Mouse (Mus musculus) kidney, embryonic 16.5 days (tissue): ENCODE measurements around the gene Defb11. TPM values are rescaled to one million over a fixed set of nuclear protein-coding genes. Genes with fewer than 3 reads are reported as not detected.
"Not testable (repeated sequence)": the region's sequence is repeated elsewhere in the genome, so short reads cannot be mapped to it uniquely, and the experiment has no call there.

Experiments
- ATAC-seq: fragments of 200-750 bp; cut with Nextera tagmentation; 2 replicates; pipeline ENCODE4 v1.8.0; 2017; ENCODE audit warnings: moderate TSS enrichment; ENCODE audit not compliant: low FRiP score, low TSS enrichment
- H3K27ac ChIP-seq: fragments of 300-500 bp; sonication (generic); 2 replicates; pipeline ENCODE4 v1.5.1; 2014; ENCODE audit warnings: low read length
- H3K27me3 ChIP-seq: fragments of 300-500 bp; sonication (generic); 2 replicates; pipeline ENCODE4 v1.6.1; 2014; ENCODE audit warnings: low read length, control low read depth, mixed read lengths; ENCODE audit not compliant: insufficient read depth
- H3K36me3 ChIP-seq: fragments of 300-500 bp; sonication (generic); 2 replicates; pipeline ENCODE4 v1.6.1; 2014; ENCODE audit warnings: low read length, control low read depth, mixed read lengths; ENCODE audit not compliant: insufficient read depth
- H3K4me1 ChIP-seq: fragments of 300-500 bp; sonication (generic); 2 replicates; pipeline ENCODE4 v1.6.1; 2014; ENCODE audit warnings: low read length, control low read depth, mixed read lengths; ENCODE audit not compliant: insufficient read depth
- H3K4me2 ChIP-seq: fragments of 300-500 bp; sonication (generic); replicated peaks from 2 replicates; pipeline ENCODE4 v1.6.1; 2014; ENCODE audit warnings: low read depth, low read length
- H3K4me3 ChIP-seq: fragments of 300-500 bp; sonication (generic); 2 replicates; pipeline ENCODE4 v1.5.1; 2014; ENCODE audit warnings: mild to moderate bottlenecking, low read length
- H3K9ac ChIP-seq: fragments of 300-500 bp; sonication (generic); replicated peaks from 2 replicates; pipeline ENCODE4 v1.6.1; 2014; ENCODE audit warnings: low read length
- H3K9me3 ChIP-seq: fragments of 300-500 bp; sonication (generic); 2 replicates; pipeline ENCODE4 v1.6.1; 2016; ENCODE audit warnings: low read length, control low read depth
- WGBS: fragments of 180-500 bp; shearing (Covaris S2); extraction: QIAGEN DNeasy Blood & Tissue Kit; methylation state at CpG from one replicate; pipeline ENCODE4 v1.1.7; 2014; 5-methylcytosine and 5-hydroxymethylcytosine counted together
- polyA plus RNA-seq: library from polyadenylated mRNA; unstranded; fragments of >200 nt; fragmentation: Nextera tagmentation; extraction: Ambion mirVana; gene quantifications from 2 replicates; pipeline ENCODE4 v1.2.1, GENCODE M21; 2015

Gene Defb11
- polyA plus RNA-seq, 1 experiment from 2014 or later: not detected

DNA sequence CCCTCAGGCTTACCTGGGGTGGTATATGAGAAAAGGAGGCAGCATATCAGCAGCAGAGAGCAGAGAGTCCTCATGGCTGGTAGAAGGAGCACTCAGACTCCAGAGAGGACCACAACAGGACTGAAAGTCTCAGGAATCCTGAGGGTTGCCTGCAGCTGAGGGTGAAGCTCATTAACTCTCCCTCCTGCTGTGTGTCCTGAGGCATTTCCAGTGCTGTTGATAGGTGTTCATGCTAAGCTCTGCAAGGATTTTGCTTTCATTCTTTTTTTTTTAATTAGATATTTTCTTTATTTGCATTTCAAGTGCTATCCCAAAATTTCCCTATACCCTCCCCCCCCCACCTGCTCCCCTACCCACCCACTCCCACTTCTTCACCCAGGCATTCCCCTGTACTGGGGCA lies 20.9 kb downstream of the Defb11 start, which contains the start of gene Defb9:
Gene Defb9 (minus strand): TSS at position 101 of the 400 bp plus-strand sequence.
- not testable (repeated sequence) for H3K4me3 ChIP-seq, H3K9me3 ChIP-seq, H3K4me2 ChIP-seq, H3K9ac ChIP-seq, ATAC-seq, H3K4me1 ChIP-seq, H3K36me3 ChIP-seq, H3K27ac ChIP-seq, H3K27me3 ChIP-seq

DNA sequence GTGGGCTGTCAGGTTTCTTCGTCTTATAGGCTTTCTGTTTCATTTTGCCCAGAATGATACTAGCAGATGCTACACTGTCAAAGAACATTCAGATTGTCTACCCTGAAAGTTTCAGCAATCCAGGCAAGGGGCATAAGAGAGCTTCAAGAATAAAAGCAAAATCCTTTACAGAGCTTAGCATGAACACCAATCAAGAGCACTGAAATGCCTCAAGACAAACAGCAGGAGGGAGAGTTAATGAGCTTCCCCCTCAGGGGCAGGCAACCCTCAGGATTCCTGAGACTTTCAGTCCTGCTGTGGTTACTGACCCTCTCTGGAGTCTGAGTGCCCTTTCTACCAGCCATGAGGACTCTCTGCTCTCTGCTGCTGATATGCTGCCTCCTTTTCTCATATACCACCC lies 47.6 kb downstream of the Defb11 start, which contains the start of gene Defb10:
Gene Defb10 (plus strand): TSS at position 316 of the 400 bp plus-strand sequence.
- not testable (repeated sequence) for H3K4me2 ChIP-seq, H3K9me3 ChIP-seq, ATAC-seq, H3K27ac ChIP-seq, H3K9ac ChIP-seq, H3K4me3 ChIP-seq, H3K27me3 ChIP-seq, H3K36me3 ChIP-seq, H3K4me1 ChIP-seq
- WGBS: 56% methylated on average over 1 of the region's 1 CpGs

Other genes with a start within 250 kb of the Defb11 start
- gene Defa34, start 240.6 kb downstream of the Defb11 start, polyA plus RNA-seq: not detected in 2 replicates
- not detected in 2 replicates for gene AY761184, start 202.8 kb downstream of the Defb11 start, polyA plus RNA-seq
- not detected in 2 replicates for gene Defa24, start 171.9 kb downstream of the Defb11 start, polyA plus RNA-seq
- not detected in 2 replicates for gene Defb50, start 82.9 kb downstream of the Defb11 start, polyA plus RNA-seq
- gene Defb2, start 66.5 kb downstream of the Defb11 start, polyA plus RNA-seq: not detected in 2 replicates
- gene Defb10, start 47.5 kb downstream of the Defb11 start, polyA plus RNA-seq: not detected in 2 replicates
- gene Defb9, start 21.0 kb downstream of the Defb11 start, polyA plus RNA-seq: not detected in 2 replicates
- not detected in 2 replicates for gene Defb15, start 26.3 kb upstream of the Defb11 start, polyA plus RNA-seq
- gene Defb35, start 31.9 kb upstream of the Defb11 start, polyA plus RNA-seq: not detected in 2 replicates
- not detected in 2 replicates for gene Defb13, start 40.4 kb upstream of the Defb11 start, polyA plus RNA-seq
- gene Fam90a1a, start 52.3 kb upstream of the Defb11 start, polyA plus RNA-seq: not detected in 2 replicates
- gene Ccdc70, start 63.4 kb upstream of the Defb11 start, polyA plus RNA-seq: not detected in 2 replicates
- 0.67 and 0.72 TPM in 2 replicates for gene Atp7b, start 153.9 kb upstream of the Defb11 start, polyA plus RNA-seq
- 33.0 and 36.0 TPM in 2 replicates for gene Alg11, start 154.3 kb upstream of the Defb11 start, polyA plus RNA-seq
- 0.32 and 0.59 TPM in 2 replicates for gene Nek5, start 218.6 kb upstream of the Defb11 start, polyA plus RNA-seq